Mouse (Mus musculus): ENCODE measurements around the gene Trip4. TPM values are rescaled to one million over a fixed set of nuclear protein-coding genes. Genes with fewer than 3 reads are reported as not detected.

Trip4 gene
- polyA plus RNA-seq, 1 experiment, result 37.4 TPM

DNA sequence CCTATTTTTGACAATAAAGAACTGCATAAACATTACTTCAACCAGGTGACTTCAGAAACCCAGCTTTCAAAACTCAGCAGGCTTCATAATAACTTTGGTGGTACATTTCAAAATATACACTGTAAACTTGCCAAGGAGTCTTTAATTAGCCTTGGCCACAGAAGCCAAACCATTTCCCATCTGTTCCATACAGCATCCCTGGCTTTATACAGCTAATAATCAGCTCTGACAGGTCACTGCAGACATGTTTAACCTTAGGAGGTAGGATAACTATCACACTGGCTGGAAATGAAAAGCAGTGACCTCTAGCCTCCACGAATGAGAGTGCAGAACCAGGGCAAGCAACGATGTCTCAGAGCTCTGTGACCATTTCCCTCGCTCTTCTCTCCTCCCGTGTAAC lies 108.8 kb downstream of the Trip4 start:
- Histone ChIP-seq H3K4me1 (ENCODE audit: control insufficient read depth, insufficient read depth, low read length) (no peaks in the 10 kb centered on the region), H3K4me3 (ENCODE audit: low read depth, low read length) (no peak overlapping the region), H3K9ac (ENCODE audit: low read depth, poor library complexity, severe bottlenecking) (no peak overlapping the region), H3K36me3 (ENCODE audit: control insufficient read depth, insufficient read depth, low read length, poor library complexity, severe bottlenecking) (peaks cover 7% of the 10 kb centered on the region), H3K27me3 (ENCODE audit: control insufficient read depth, insufficient read depth, low read length, poor library complexity, severe bottlenecking) (no peaks in the 10 kb centered on the region), H3K9me3 (replicated peaks; ENCODE audit: control insufficient read depth, insufficient read depth, low read length, poor library complexity, severe bottlenecking) (no peaks in the 10 kb centered on the region), H3K27ac (ENCODE audit: insufficient read depth, low read length) (no peak overlapping the region)
- no peak for TF ChIP-seq CTCF (IDR thresholded peaks at IDR 0.05; ENCODE audit: low read depth, low read length)
- no peak for TF ChIP-seq POLR2A (IDR thresholded peaks at IDR 0.05; ENCODE audit: insufficient read depth, low read length)
- TF ChIP-seq EP300 (IDR thresholded peaks at IDR 0.05; ENCODE audit: insufficient read depth, low read depth, low read length), result no peak

DNA sequence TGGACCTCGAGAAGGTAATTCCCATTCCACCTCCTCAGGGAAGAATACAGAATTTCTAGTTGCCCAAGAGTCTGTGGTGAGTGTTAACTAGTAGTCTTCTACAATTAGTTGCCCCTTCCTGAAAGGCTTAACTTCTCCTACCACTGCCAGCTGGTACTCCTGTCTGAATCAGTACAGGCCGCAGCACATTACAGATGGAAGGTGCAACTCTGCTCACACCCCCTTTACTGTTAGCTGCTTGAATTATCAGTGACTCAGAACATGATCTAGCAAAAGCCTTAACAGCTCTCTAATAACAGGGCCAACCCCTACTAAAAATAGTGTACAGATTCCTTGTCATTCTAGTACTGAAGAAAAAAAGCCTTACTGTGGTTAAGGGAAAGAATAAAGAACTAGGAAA lies 112.9 kb downstream of the Trip4 start:
- H3K4me1 ChIP-seq (ENCODE audit: control insufficient read depth, insufficient read depth, low read length), result no peaks in the 10 kb centered on the region
- H3K36me3 ChIP-seq (ENCODE audit: control insufficient read depth, insufficient read depth, low read length, poor library complexity, severe bottlenecking), result peaks cover 11% of the 10 kb centered on the region
- H3K4me3 ChIP-seq (ENCODE audit: low read depth, low read length), result no peak overlapping the region
- H3K9ac ChIP-seq (ENCODE audit: low read depth, poor library complexity, severe bottlenecking), result no peak overlapping the region
- no peaks in the 10 kb centered on the region for H3K9me3 ChIP-seq (replicated peaks; ENCODE audit: control insufficient read depth, insufficient read depth, low read length, poor library complexity, severe bottlenecking)
- no peaks in the 10 kb centered on the region for H3K27me3 ChIP-seq (ENCODE audit: control insufficient read depth, insufficient read depth, low read length, poor library complexity, severe bottlenecking)
- no peak for TF ChIP-seq EP300 (IDR thresholded peaks at IDR 0.05; ENCODE audit: insufficient read depth, low read depth, low read length)
- TF ChIP-seq CTCF (IDR thresholded peaks at IDR 0.05; ENCODE audit: low read depth, low read length), result no peak
- TF ChIP-seq POLR2A (IDR thresholded peaks at IDR 0.05; ENCODE audit: insufficient read depth, low read length), result no peak
- no peak overlapping the region for H3K27ac ChIP-seq (ENCODE audit: insufficient read depth, low read length)

GRCm38 (mm10) chr9:65794313-65794712 lies 114.3 kb downstream of the Trip4 start:
- H3K36me3 ChIP-seq (ENCODE audit: control insufficient read depth, insufficient read depth, low read length, poor library complexity, severe bottlenecking), result peaks cover 11% of the 10 kb centered on the region
- no peak for TF ChIP-seq POLR2A (IDR thresholded peaks at IDR 0.05; ENCODE audit: insufficient read depth, low read length)
- TF ChIP-seq CTCF (IDR thresholded peaks at IDR 0.05; ENCODE audit: low read depth, low read length), result no peak
- TF ChIP-seq EP300 (IDR thresholded peaks at IDR 0.05; ENCODE audit: insufficient read depth, low read depth, low read length), result no peak
- H3K27me3 ChIP-seq (ENCODE audit: control insufficient read depth, insufficient read depth, low read length, poor library complexity, severe bottlenecking), result no peaks in the 10 kb centered on the region
- no peak overlapping the region for H3K27ac ChIP-seq (ENCODE audit: insufficient read depth, low read length)
- H3K4me3 ChIP-seq (ENCODE audit: low read depth, low read length), result no peak overlapping the region
- no peaks in the 10 kb centered on the region for H3K9me3 ChIP-seq (replicated peaks; ENCODE audit: control insufficient read depth, insufficient read depth, low read length, poor library complexity, severe bottlenecking)
- no peaks in the 10 kb centered on the region for H3K4me1 ChIP-seq (ENCODE audit: control insufficient read depth, insufficient read depth, low read length)
- no peak overlapping the region for H3K9ac ChIP-seq (ENCODE audit: low read depth, poor library complexity, severe bottlenecking)

- H3K9me3 ChIP-seq (replicated peaks; ENCODE audit: control insufficient read depth, insufficient read depth, low read length, poor library complexity, severe bottlenecking), result no peaks in the 10 kb centered on the region
- H3K9ac ChIP-seq (ENCODE audit: low read depth, poor library complexity, severe bottlenecking), result no peak overlapping the region
- TF ChIP-seq CTCF (IDR thresholded peaks at IDR 0.05; ENCODE audit: low read depth, low read length) (no peak), POLR2A (IDR thresholded peaks at IDR 0.05; ENCODE audit: insufficient read depth, low read length) (no peak), EP300 (IDR thresholded peaks at IDR 0.05; ENCODE audit: insufficient read depth, low read depth, low read length) (no peak)
- no peak overlapping the region for H3K4me3 ChIP-seq (ENCODE audit: low read depth, low read length)
- no peak overlapping the region for H3K27ac ChIP-seq (ENCODE audit: insufficient read depth, low read length)
- no peaks in the 10 kb centered on the region for H3K4me1 ChIP-seq (ENCODE audit: control insufficient read depth, insufficient read depth, low read length)
- H3K36me3 ChIP-seq (ENCODE audit: control insufficient read depth, insufficient read depth, low read length, poor library complexity, severe bottlenecking), result peaks cover 13% of the 10 kb centered on the region
- no peaks in the 10 kb centered on the region for H3K27me3 ChIP-seq (ENCODE audit: control insufficient read depth, insufficient read depth, low read length, poor library complexity, severe bottlenecking)
Observed at GRCm38 (mm10) chr9:65793506-65793905, 115.1 kb downstream of the Trip4 start.

DNA sequence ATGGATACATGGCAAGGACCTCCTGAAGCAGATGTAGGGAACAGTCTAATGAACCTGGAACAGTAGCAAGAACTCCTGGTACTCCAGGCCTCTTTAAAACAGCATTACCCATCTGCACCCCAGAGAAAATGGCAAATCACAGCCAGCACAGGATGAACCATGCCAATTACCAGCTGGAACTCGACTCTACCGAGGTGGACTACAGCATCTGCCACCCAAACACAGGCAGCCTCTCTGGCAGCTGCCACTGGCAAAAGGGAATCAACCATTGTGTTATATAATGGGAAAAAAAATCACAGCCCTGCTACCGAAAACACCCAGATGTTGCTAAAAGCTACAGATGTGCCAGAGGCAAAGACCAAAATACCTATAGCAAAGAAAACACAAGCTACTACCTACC lies 115.5 kb downstream of the Trip4 start:
- H3K4me1 ChIP-seq (ENCODE audit: control insufficient read depth, insufficient read depth, low read length), result no peaks in the 10 kb centered on the region
- H3K4me3 ChIP-seq (ENCODE audit: low read depth, low read length), result no peak overlapping the region
- no peak overlapping the region for H3K27ac ChIP-seq (ENCODE audit: insufficient read depth, low read length)
- H3K27me3 ChIP-seq (ENCODE audit: control insufficient read depth, insufficient read depth, low read length, poor library complexity, severe bottlenecking), result no peaks in the 10 kb centered on the region
- no peak overlapping the region for H3K9ac ChIP-seq (ENCODE audit: low read depth, poor library complexity, severe bottlenecking)
- H3K9me3 ChIP-seq (replicated peaks; ENCODE audit: control insufficient read depth, insufficient read depth, low read length, poor library complexity, severe bottlenecking), result no peaks in the 10 kb centered on the region
- peaks cover 15% of the 10 kb centered on the region for H3K36me3 ChIP-seq (ENCODE audit: control insufficient read depth, insufficient read depth, low read length, poor library complexity, severe bottlenecking)
- no peak for TF ChIP-seq CTCF (IDR thresholded peaks at IDR 0.05; ENCODE audit: low read depth, low read length)
- no peak for TF ChIP-seq EP300 (IDR thresholded peaks at IDR 0.05; ENCODE audit: insufficient read depth, low read depth, low read length)
- TF ChIP-seq POLR2A (IDR thresholded peaks at IDR 0.05; ENCODE audit: insufficient read depth, low read length), result no peak

GRCm38 (mm10) chr9:65791846-65792245 lies 116.7 kb downstream of the Trip4 start:
- peaks cover 15% of the 10 kb centered on the region for H3K36me3 ChIP-seq (ENCODE audit: control insufficient read depth, insufficient read depth, low read length, poor library complexity, severe bottlenecking)
- TF ChIP-seq POLR2A (IDR thresholded peaks at IDR 0.05; ENCODE audit: insufficient read depth, low read length), result no peak
- TF ChIP-seq CTCF (IDR thresholded peaks at IDR 0.05; ENCODE audit: low read depth, low read length), result no peak
- TF ChIP-seq EP300 (IDR thresholded peaks at IDR 0.05; ENCODE audit: insufficient read depth, low read depth, low read length), result no peak
- H3K4me1 ChIP-seq (ENCODE audit: control insufficient read depth, insufficient read depth, low read length), result no peaks in the 10 kb centered on the region
- H3K4me3 ChIP-seq (ENCODE audit: low read depth, low read length), result no peak overlapping the region
- no peak overlapping the region for H3K9ac ChIP-seq (ENCODE audit: low read depth, poor library complexity, severe bottlenecking)
- H3K9me3 ChIP-seq (replicated peaks; ENCODE audit: control insufficient read depth, insufficient read depth, low read length, poor library complexity, severe bottlenecking), result no peaks in the 10 kb centered on the region
- no peak overlapping the region for H3K27ac ChIP-seq (ENCODE audit: insufficient read depth, low read length)
- no peaks in the 10 kb centered on the region for H3K27me3 ChIP-seq (ENCODE audit: control insufficient read depth, insufficient read depth, low read length, poor library complexity, severe bottlenecking)

Measured in ES-Bruce4 (cell line).